Mouse (Mus musculus): ENCODE results near the gene Hormad1. TPM values are rescaled to one million over a fixed set of nuclear protein-coding genes. Genes with fewer than 3 reads are reported as not detected.

The Hormad1 gene
- total RNA-seq (2023) = not detected

GRCm38 (mm10) chr3:95559437-95559836 is at the start of gene Hormad1:
Hormad1 (plus strand) TSS chr3:95559677.

GRCm38 (mm10) chr3:95526622-95527211 is 32.8 kb upstream of the Hormad1 start, which contains the start of gene Ctss:
Ctss (plus strand) TSS chr3:95526786.

GRCm38 (mm10) chr3:95588604-95589086 is 29.2 kb downstream of the Hormad1 start, which contains the start of gene Golph3l:
Golph3l (plus strand) TSS chr3:95588934.

GRCm38 (mm10) chr3:95624628-95625503 is 65.4 kb downstream of the Hormad1 start, which contains the start of gene Ensa:
Ensa (plus strand) TSS chr3:95624993.

Other genes with a start within 250 kb of the Hormad1 start
- 101 TPM for gene Cers2, start 244.9 kb upstream of the Hormad1 start, total RNA-seq (2023)
- 30.0 TPM for gene Setdb1, start 202.5 kb upstream of the Hormad1 start, total RNA-seq (2023)
- gene 4930558C23Rik, start 156.8 kb upstream of the Hormad1 start, total RNA-seq (2023) = not detected
- gene Arnt, start 125.3 kb upstream of the Hormad1 start, total RNA-seq (2023) = 95.5 TPM
- gene Ctsk, start 60.4 kb upstream of the Hormad1 start, total RNA-seq (2023) = 0.62 TPM
- 119 TPM for gene Ctss, start 32.9 kb upstream of the Hormad1 start, total RNA-seq (2023)
- gene Golph3l, start 29.3 kb downstream of the Hormad1 start, total RNA-seq (2023) = 16.2 TPM
- gene Ensa, start 65.3 kb downstream of the Hormad1 start, total RNA-seq (2023) = 118 TPM
- 323 TPM for gene Mcl1, start 99.1 kb downstream of the Hormad1 start, total RNA-seq (2023)
- gene Adamtsl4, start 128.2 kb downstream of the Hormad1 start, total RNA-seq (2023) = 5.8 TPM
- 135 TPM for gene Ecm1, start 179.9 kb downstream of the Hormad1 start, total RNA-seq (2023)
- gene Tars2, start 200.5 kb downstream of the Hormad1 start, total RNA-seq (2023) = 98.6 TPM

All from CD4-positive naive resting alpha-beta T cell, adult 76 days (primary cell).